Mouse (Mus musculus): ENCODE results near the gene Acadvl. TPM values are rescaled to one million over a fixed set of nuclear protein-coding genes. Genes with fewer than 3 reads are reported as not detected.
"Not testable (repeated sequence)": the region's sequence is repeated elsewhere in the genome, so short reads cannot be mapped to it uniquely, and the experiment has no call there.

Acadvl gene
- total RNA-seq, 2 experiments from 2014 or later, result 1,326 to 1,372 TPM

DNA sequence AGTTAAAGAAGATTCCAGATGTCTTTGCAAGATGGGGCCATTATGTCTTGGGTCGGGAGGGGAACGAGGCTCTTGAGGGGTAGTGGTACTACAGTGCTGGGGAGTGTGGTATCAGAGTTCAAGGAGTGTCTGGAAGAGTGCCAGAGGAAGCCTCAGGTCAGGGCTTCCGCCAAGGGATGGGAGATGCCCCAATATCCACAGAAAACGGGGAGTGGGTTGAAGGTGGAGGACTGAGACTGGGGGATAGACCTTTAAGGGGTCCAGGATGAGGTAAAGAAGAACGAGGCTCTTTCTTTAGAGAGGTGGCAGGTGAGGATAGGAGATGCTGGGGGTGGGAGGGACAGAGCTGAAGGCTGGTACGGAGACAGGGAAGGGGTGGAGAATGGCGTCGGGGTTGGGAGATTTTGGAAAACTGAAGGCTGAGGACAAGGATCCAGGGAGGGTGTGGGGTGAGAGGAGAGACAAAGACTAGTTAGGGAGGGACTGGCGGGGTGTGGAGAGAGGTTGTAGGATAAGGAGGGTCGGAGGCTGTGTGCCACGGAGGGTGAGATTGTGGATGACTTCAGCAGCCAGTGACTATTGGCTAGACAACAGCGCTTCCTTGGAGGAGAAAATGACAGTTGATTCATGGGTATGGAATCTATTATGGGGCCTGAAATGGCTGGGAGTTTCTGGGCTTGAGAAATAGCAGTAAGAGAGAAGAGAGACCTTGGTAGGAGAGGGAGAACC lies 13.4 kb upstream of the Acadvl start:
- peak in 1 of 2 experiments; percentile 36 for DNase-seq

DNA sequence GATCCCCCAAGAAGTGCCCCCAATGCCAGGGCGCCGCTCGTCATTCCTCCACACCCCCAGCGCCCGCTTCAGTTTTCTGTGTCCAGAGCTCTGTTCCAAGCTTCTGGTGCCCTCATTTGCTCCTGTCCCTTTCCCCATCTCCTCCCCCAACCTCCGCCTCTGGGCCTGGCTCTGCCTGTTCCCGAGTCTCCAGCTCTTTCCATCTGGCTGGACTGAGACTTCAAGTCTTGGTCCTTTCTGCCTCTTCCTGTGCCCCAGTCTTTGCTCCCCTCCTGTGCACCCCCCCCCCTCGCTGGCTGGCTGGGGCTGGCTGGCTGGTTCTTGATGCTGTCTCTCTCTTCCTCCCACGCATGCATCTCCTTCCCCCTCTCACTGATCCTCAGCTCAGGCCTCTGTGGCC lies 12.2 kb upstream of the Acadvl start:
- peak in 1 of 2 experiments; percentile 39 for DNase-seq

DNA sequence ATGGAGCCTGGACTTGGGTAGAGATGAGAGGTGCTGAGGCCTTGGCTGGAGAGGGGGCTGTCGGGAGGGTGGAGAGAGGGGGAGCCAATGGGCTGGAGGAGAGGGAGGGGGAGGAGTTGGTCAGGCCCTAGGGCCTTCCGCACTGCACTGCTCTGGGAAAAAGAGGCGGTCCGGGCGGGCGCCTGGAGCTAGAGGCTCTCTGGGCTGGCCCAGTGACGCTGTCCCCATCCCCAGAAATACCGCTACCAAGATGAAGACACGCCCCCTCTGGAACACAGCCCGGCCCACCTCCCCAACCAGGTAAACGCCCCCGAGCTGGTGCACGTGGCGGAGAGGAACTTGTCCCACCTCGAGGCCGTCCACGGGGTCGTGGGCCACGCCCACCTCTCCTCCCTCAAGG lies 11.5 kb upstream of the Acadvl start:
- peak; percentile 51 to 80 for DNase-seq

DNA sequence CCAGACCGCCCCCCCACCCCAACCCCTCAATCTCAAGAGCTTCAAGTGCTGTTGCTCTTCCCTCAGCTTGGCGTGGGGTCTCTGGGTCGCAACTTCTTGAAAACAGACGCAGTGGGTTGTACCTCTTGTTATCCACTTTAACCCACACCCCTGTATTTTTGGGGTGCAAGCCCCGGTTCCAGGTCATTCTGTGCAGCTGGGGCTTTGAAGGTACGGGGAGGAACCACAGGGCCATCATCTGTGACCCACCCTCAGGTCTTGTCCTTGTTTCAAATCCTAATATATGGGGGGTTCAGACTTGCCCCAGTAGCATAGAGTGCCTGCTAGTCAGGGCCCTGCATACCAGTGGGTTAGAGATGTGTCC lies 8.9 kb upstream of the Acadvl start:
- no peak for DNase-seq

DNA sequence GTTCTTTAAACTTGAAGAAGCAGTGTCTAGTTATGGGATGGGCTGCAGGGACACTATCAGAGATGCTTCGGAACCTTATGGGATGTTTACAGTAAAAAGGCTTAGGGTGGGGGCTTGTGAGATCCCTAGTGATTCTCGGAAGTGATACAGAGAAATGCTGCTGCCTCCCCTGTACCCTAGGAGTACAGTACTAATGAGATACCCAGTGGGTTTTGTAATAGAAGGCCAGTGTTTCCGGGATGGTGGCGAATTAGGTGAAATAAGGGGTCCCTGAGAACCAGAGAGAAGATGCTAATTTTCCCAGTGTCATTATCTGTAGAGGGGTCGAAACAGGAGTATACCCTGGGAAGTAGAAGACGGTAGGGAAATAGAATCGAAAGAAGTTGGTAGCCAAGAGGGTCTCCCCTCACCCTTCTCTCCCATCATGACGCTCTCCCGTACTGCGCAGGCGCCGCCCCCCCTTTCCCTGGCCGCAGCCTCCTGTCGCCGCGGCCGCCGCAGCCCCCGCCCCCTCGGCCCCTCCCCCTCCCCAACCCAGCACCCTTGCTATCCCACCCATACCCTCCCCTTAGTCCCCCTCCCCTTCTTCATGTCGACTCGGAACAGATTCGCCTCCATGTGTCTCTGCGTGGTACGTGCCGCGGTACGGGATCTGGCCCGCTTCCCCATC lies 8.4 kb upstream of the Acadvl start:
- no peak for DNase-seq

DNA sequence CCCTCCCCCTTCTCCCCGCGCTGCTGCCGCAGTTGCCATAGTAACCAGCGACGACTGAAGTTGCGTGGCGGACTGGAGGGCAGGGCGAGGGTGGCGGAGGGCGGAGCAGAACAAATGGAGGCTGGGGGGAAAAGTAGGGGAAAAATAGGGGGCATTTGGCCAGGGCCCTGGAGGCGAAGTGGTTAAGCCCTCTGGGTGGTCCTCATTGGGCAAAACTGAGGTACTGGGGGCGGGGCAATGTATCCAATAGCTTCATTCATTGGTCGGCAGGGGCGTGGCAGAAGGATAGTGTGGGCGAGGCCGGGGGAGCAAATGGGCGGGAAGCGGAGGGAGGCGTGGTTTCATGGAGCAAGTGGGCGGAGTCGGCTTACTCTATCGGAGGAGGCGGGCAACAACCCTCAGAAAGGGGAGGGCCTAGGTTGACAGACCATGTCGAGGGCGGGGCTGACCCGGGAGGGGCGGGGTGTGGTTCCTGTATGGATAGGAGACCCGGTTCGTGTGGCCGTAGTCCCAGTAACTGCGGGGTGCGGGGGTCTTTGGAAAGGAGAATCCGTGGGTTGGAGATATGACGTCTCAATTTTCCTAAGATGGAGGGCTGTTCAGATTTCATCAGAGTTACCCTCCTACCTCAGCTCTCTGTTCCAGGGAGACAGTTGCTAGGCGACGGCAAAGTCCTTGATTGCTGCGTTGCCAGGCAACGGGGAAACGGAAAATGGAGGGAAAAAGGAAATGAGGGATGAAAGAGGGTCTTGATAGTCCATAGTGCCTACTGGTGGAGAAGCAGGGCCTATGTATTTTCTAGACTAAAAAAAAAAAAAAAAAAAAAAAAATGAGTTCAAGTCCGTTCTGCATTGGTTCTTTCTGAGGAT lies 6.3 kb upstream of the Acadvl start:
- peak; percentile 94 to 95 for DNase-seq

DNA sequence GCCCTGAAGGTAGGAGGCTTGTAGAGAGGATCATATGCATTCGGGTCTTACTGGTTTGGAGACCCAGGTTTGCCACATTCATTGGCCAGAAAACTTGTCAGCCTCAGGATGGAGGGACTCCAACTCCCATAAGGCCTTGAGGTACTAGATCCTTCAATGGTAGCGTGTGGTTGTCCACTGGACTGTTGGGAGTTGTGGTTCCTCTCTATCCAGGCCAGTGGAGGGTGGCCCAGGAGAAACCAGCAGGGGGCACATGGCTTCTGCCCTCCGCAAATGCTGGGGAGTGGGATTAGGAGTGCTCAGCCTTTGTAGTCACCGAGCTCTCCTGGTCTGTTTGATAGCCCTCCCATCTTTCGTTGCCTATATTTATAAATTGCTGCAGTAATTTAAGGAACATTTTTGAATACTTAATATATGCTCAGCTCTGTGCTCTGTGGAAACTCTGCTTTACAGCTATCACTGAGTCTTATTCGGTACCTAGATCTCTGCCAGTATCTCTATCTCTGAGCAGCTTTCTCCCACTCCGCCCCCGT lies 5.6 kb upstream of the Acadvl start:
- DNase-seq, result peak; percentile 85 to 88

DNA sequence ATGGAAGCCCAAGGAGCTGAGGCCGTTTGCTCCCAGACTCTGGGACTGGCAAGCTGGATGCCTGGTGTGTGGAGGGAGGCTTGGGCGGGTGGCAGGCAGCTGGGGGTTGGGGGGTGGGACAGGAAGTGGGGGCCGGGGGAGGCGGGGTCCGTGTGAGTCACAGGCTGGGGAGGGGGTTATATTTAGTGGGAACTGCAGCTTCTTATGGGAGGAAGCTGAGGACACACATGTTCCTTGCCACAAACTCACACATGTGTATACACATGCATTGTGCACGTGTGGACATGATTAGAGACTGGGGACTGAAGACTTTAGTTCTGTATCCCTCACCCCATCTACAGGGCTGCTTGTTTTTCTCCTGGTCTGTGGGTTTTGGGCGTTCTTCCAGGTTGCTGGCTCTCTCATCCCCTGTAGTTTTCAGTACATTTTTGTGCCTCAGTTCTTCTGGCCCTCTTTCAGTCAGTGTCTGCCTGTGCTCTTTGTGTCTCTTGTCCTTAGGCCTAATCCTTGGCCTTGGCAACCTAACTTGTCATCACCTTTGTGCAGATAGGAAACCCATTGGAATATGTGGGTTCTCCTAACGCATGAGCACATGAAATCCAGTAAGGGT lies 4.9 kb upstream of the Acadvl start:
- peak in 1 of 2 experiments; percentile 29 for DNase-seq

DNA sequence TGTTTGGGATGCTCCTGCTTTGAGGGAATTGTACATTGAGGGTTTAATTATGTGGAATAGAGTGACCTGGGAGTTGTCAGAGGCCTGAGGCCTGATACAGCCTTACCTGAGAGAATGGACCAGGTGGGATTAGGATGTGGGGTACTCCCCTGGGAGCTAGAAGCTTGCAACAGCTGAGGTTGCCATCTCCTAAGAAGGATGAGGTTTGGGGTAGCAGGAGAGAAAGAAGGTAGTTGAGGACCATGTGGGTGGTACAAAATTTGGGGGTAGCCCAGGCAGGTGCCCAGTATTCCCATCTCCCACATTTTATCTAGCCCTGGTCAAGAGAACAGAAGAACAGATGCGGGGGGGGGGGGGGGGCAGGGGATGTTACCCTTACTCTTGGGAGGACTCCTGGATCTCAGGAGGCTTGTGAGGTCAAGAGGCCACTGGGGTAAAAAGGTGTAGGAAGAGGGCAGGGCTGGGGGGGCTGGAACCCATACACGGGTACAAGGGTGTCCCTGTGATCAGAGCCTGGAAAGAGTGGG lies 4.3 kb upstream of the Acadvl start:
- DNase-seq, result no peak

DNA sequence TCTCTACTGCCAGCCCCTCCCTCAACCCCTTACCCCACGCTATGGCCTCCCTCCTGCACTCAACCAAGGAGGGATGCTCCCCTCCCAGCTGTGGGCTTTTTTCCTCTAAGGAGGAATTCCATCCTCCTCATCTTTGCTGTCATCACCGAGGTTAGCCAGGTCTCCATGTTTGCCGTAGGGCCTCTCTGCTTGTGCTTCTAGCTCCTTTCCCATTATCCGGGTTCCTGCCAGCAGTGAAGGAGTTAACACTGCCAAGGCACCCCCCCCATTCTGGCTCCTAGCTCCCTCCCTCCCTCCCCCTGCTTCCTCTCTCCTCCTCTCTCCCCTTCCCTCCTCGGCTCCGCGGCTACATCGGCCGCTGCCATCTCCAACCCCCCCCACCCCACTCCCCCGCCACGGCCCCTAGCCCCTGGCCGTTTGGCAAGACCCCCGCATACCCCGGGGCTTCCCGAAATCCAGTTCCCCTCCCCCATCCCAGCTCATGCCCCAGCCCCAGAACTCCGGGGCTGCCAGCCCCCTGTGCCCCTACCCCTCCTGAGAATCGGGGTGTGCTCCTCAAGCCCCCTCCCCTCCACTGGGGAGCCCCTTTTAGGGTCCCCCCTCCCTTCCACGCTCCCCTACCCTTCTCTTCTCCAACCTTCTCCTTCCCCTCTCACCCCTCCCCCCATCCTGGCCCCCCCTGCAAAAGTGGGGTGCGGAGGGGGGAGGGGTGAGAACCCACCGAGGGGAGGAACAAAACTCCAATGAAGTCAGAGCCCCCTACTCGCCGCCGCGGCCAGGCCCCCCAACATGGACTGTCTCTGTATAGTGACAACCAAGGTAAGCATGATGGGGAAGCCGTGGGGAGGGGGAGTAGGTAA lies 3.1 kb upstream of the Acadvl start:
- peak; percentile 42 to 62 for DNase-seq

DNA sequence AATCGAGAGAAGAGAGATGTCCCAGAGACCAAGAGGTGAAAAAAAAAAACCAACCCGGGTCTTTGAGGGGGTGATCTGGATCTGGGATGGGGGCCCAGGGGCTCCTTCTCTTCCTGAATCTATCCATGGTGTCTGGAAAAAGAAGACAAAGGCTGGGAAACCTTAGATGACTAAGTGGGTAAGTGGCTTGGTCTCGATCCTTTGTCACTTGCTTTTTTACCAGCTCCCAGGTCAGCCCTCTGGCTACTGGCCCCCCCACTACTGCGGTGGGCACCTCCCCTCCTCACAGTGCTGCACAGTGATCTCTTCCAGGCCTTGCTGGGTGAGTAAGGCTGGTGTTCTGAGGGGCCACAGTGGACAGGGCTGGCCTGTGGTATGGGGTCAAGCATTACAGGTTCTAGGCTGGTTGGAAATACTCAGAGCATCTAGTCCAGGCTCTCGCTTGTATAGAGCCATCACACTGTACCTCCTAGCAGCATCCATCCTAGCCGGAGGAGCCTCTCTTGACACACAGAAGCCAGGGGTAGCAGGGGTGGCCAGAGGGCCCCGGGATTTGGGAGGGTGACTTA lies 2.1 kb upstream of the Acadvl start:
- no peak for DNase-seq

DNA sequence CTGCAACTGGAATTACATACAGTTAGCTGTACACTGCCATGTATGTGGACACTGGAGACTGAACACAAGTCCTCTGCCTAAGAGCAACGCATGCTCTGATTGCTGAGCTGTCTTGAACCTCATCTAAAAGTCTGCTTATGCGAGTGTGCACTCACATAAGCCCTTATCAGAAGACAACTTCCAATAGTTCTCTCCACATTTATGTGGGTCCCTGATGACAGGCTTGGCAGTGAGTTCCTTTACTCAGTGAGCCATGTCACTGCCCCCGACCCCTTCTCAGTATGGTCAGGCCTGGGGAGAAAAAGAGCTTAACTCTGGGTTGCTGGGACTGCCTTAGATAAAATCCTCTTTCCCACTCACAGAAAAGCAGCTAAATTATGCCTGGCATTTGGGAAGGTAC lies 1.5 kb upstream of the Acadvl start, which contains the start of gene Dlg4:
Gene Dlg4 (plus strand): TSS at position 274 of the 400 bp plus-strand sequence.
- no peak for DNase-seq

DNA sequence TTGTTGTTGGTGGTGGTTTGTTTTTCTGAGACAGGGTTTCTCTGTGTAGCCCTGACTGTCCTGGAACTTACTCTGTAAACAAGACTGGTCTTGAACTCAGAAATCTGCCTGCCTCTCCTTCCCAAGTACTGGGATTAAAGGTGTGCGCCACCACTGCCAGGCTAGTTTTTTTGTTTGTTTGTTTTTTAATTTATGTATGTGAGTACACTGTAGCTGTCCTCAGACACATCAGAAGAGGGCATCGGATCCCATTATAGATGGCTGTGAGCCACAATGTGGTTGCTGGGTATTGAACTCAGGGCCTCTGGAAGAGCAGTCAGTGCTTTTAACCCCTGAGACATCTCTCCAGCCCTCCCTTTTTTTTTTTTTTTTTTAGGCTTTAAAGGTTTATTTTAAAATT lies 966 bp upstream of the Acadvl start:
- DNase-seq, result not testable (repeated sequence)

DNA sequence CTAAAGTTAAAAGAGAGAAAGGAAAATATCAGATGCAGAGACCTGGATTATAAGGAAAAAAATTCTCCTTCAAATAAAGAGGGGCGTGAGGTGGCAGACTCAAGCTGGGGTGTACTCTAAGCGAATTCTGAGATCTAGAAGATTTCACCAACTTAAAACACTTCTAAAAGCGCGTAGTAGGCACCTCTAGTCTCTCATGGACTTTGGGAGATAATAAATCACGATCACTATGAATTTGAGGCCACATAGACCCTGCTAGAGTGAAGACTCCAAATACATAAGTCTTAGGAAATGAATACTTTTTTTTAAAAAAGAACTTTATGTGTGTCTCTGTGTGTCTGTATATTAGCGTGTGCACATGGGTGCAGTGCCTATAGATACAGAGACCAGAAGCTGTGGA lies 466 bp upstream of the Acadvl start:
- no peak for DNase-seq

DNA sequence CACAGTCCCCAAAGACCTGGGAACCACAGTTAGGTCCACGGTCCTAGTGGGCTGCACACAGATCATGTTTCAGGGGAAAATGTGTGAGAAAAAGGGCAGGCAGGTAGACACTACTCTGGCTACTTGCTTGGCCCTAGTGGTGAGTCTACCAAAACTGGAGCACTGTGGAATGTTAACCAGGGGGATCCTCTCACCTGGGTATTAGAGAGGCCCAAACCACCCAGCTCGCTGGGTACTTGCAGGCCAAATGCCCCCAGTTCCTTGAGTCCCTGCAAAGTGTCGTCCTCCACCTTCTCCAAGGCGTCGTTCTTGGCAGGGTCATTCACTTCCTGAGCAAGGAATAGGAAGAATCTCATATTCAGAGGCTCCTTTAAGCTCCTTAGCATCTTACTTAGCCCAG lies 1.2 kb downstream of the Acadvl start:
- DNase-seq, result no peak

DNA sequence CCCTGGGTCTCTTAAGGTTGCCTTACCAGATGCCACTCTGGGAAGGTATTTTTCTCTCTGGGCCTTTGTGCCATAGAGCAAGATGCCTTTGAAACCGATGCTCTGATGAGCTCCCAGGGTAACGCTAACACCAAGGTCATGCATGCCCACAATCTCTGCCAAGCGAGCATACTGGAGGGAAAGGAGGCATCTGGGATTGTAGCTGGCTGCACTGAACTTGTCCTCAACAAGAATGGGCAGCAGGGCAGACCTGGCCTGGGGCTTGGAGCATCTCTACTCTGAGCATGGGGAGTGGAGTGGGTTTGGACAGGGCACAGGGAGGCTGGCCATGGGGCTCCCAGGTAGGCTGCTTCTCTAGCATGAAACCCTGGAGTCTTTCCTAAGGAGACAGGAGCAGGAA lies 1.8 kb downstream of the Acadvl start:
- DNase-seq, result no peak

DNA sequence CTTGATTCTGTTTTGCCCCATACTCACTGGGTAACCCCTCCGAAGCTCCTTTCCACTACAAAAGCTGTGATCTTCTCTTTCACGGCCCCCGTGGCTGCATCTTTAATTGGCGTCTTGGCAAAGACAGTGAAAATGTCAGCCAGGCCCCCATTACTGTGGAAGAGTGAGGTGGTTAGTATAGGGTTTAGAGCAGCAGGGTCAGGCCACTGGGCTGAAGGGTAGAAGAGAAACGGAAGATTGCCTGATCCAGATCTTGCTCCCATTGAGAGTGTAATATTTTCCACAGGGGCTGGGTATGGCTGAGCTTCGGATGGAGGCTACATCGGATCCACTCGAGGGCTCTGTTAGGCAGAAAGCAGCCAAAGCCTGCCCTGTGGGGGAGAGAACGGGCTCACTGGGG lies 2.3 kb downstream of the Acadvl start:
- DNase-seq, result no peak

DNA sequence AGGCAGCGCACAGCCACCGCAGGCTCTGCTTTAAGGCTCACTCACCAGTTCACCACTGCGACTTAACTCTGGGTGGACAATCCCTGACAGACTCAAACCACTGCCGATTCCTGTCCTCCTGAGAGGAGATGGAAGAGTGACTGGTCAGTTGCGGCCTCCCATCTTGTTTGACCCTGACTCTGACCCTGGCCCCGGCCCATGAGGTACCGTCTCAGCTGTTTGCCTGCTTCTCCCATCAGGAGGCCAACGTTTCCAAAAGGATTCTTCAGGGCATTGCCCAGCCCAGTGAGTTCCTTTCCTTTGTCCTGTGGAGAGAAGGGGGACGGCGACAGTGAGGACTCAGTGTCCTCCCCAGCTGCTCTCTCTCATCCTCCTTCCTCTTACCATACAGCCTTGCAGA lies 4.2 kb downstream of the Acadvl start:
- DNase-seq, result no peak

DNA sequence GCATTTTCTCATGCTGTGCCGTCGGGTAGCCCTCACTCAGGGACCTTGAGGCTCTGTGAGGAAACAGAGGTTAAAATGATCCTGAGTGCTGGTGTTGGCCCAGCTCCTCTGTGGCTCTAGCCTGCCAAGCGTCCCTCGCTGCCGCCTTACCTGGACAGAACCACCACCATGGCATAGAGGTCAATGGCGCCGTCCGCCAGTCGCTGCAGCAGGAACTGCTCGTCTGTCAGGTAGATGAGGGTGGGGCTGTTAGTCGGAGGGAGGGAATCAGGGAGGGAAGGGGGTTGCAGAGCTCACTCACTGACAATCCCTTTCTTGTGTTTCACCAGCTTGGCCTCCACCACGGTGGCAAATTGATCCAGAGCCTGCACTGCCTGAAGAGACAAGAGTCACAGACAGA lies 4.7 kb downstream of the Acadvl start:
- no peak for DNase-seq

DNA sequence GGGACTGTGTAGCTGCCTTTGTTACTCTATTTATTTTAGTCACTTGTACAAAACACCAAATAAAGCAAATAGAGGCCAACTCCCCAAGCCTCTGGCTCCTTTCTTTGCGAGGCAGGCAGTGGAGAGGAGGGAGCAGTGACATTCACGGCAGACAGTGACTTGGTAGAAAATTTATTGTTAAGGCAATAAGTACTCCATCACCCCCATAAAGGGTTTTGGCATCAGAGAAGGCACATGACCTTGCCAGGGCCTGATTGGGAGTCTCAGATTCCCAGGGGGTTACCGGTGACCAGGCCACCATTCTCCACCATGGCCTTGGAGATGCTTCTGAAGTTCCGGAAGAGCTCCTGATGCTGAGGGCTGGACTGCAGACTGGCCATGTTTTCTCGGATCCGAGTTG lies 5.2 kb downstream of the Acadvl start:
- DNase-seq, result no peak

DNA sequence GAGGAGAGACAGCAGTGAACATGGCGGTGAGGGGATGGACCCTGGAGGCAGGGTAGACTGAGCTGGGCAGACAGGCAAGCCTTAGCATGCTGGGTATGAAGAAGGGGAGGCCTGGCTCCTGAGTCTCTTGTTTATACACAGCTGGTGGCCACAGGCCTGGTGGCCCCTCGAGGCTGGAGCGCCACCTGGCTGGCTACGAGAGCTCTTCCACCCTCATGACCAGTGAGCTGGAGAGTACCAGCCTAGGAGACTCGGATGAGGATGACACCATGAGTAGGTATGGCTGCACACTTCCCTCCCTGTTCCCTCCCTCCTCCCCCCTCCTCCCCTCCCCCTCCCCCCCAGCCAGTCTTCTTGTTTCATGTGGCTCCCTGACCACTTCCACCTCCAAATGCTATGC lies 9.7 kb downstream of the Acadvl start:
- DNase-seq, result no peak
